Mouse (Mus musculus) cerebellum, adult 2 months (tissue): Measurements from ENCODE around the gene Gria1.

Source experiments
- CTCF ChIP-seq: fragments of 200-500 bp; IDR thresholded peaks from 2 replicates; pipeline ENCODE4 v1.5.1; 2011; ENCODE audit warnings: low read depth, mild to moderate bottlenecking, control low read depth, low read length, moderate library complexity, borderline replicate concordance; ENCODE audit not compliant: insufficient read depth
- POLR2A ChIP-seq: fragments of 200-500 bp; IDR thresholded peaks from 2 replicates; pipeline ENCODE4 v1.6.1; 2011; ENCODE audit warnings: low read length, control low read depth, borderline replicate concordance; ENCODE audit not compliant: insufficient read depth

GRCm38 (mm10) chr11:57022400-57022799 lies 11.2 kb downstream of the Gria1 start:
- TF ChIP-seq CTCF (no peak), POLR2A (no peak)
